Mouse (Mus musculus) cerebellum, adult 2 months (tissue): ENCODE data around the gene Arl15.

Experiments used
- CTCF ChIP-seq: fragments of 200-500 bp; IDR thresholded peaks from 2 replicates; pipeline ENCODE4 v1.5.1; 2011; ENCODE audit warnings: low read depth, mild to moderate bottlenecking, control low read depth, low read length, moderate library complexity, borderline replicate concordance; ENCODE audit not compliant: insufficient read depth
- POLR2A ChIP-seq: fragments of 200-500 bp; IDR thresholded peaks from 2 replicates; pipeline ENCODE4 v1.6.1; 2011; ENCODE audit warnings: low read length, control low read depth, borderline replicate concordance; ENCODE audit not compliant: insufficient read depth

DNA sequence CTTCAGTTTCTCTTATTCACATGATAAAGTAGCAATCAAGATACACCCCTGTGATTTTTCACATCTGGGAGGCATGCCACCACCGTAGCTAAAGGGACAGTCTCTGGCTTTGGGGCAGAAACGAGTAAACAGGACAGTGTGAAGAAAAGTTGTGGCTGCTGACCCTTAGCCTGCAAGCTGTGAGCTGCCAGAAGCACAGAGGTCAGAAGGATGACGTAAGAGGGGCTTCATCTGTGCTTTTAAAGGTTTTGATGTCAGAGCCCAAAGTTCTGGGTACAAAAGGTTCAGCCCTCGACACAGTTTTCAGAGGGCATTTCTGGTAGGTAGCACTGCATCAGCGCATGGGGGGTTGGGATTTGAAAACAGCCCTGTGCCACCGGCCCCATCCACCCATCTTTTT lies 266.0 kb downstream of the Arl15 start:
- TF ChIP-seq POLR2A (no peak), CTCF (no peak)
